Mouse (Mus musculus) heart, postnatal 36 days (tissue): Measurements from ENCODE around the gene Rfx2. TPM values are rescaled to one million over a fixed set of nuclear protein-coding genes. Genes with fewer than 3 reads are reported as not detected.

Experiments used
- total RNA-seq, 2 experiments: library from RNA; stranded (reverse); gene quantifications; 2 replicates each; pipeline ENCODE4 v1.2.3; 2021

Gene Rfx2
- total RNA-seq, 2 experiments from 2014 or later, result 2.9 to 5.5 TPM

Other genes starting within 250 kb of the Rfx2 start
- 10 to 100 TPM; 41.4 to 48.5 TPM for gene Safb2, start 246.4 kb downstream of the Rfx2 start, total RNA-seq
- 10 to 100 TPM; 55.1 to 65.8 TPM for gene Safb, start 246.2 kb downstream of the Rfx2 start, total RNA-seq
- gene 2410015M20Rik, start 221.2 kb downstream of the Rfx2 start, total RNA-seq, result 100 to 1,000 TPM; 342 to 346 TPM
- 100 to 1,000 TPM; 724 to 728 TPM for gene Rpl36, start 217.6 kb downstream of the Rfx2 start, total RNA-seq
- gene Lonp1, start 204.1 kb downstream of the Rfx2 start, total RNA-seq, result 100 to 1,000 TPM; 118 to 124 TPM
- not detected for gene Catsperd, start 202.9 kb downstream of the Rfx2 start, total RNA-seq
- gene Ranbp3, start 157.7 kb downstream of the Rfx2 start, total RNA-seq, result 10 to 100 TPM; 34.9 to 38.0 TPM
- 100 to 1,000 TPM; 847 to 875 TPM for gene Ndufa11, start 113.2 kb downstream of the Rfx2 start, total RNA-seq
- 1 to 10 TPM; 3.1 to 4.9 TPM for gene Vmac, start 113.0 kb downstream of the Rfx2 start, total RNA-seq
- 10 to 100 TPM; 27.5 to 29.4 TPM for gene Nrtn, start 73.5 kb downstream of the Rfx2 start, total RNA-seq
- gene Dus3l, start 66.3 kb downstream of the Rfx2 start, total RNA-seq, result 10 to 100 TPM; 18.8 to 20.3 TPM
- under 1 TPM in 1 of 2 experiments, not detected in 1; 0.58 TPM for gene Prr22, start 60.8 kb downstream of the Rfx2 start, total RNA-seq
- not detected for gene Acsbg2, start 43.4 kb upstream of the Rfx2 start, total RNA-seq
- gene 1700061G19Rik, start 44.5 kb upstream of the Rfx2 start, total RNA-seq, result not detected
- 10 to 100 TPM; 23.9 to 25.9 TPM for gene Mllt1, start 104.4 kb upstream of the Rfx2 start, total RNA-seq
- not detected for gene Acer1, start 151.1 kb upstream of the Rfx2 start, total RNA-seq
- gene Clpp, start 159.3 kb upstream of the Rfx2 start, total RNA-seq, result 10 to 100 TPM; 79.5 to 80.4 TPM
- gene Alkbh7, start 166.3 kb upstream of the Rfx2 start, total RNA-seq, result 10 to 100 TPM; 67.5 to 69.9 TPM
- gene Pspn, start 169.0 kb upstream of the Rfx2 start, total RNA-seq, result not detected
- gene Gtf2f1, start 180.3 kb upstream of the Rfx2 start, total RNA-seq, result 10 to 100 TPM; 18.9 to 19.1 TPM
- not detected for gene Gm17949, start 180.5 kb upstream of the Rfx2 start, total RNA-seq
- gene Khsrp, start 200.5 kb upstream of the Rfx2 start, total RNA-seq, result 10 to 100 TPM; 45.9 to 47.7 TPM
- not detected for gene Slc25a41, start 210.6 kb upstream of the Rfx2 start, total RNA-seq
- gene Crb3, start 228.1 kb upstream of the Rfx2 start, total RNA-seq, result under 1 TPM in 1 of 2 experiments, not detected in 1; 0.35 TPM
- gene Slc25a23, start 228.8 kb upstream of the Rfx2 start, total RNA-seq, result 10 to 100 TPM; 58.1 to 69.8 TPM
- gene Dennd1c, start 247.5 kb upstream of the Rfx2 start, total RNA-seq, result 1 to 10 TPM; 1.4 to 2.0 TPM